Mouse (Mus musculus): ENCODE measurements around the gene Mfsd11.

DNA sequence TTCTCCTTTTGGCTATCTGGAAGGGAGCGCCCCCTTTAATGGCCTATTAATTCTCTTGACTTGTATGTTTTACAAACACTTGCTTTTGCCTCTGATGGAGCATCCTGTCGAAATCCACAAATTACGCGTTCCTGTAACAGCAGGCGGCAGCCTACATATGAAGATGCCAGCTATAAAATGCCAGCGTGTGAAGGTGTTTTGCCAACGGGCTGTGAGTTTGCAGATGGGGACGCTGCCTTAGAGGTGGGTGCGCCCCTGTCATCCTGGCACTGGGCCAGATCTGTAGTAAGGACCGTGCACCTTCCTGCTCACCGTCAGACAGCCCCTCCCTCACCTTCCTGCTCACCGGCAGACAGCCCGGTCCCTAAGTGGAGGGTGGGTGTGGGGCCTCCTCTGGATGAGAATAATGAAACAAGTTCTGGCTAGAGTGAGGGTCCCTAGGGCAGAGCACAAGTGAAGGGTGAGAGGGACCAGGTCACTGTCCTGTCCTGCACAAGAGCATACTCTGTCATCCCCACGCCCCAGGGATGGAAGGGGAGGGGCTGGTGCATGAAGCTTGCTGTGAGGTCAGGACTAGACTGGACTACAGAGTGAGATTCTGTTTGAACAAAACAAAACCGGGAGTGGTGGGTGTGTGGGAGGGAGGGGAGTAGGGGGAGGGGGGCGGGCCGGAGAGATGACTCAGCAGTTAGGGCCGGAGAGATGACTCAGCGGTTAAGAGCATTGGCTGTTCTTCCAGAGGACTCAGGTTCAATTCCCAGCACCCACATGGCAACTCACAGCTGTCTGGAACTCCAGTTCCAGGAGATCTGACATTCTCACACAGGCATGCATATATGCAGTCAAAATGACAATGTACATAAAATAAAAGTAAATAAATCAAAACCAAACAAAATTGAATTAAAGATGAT lies 41.5 kb downstream of the Mfsd11 start:
- TF ChIP-seq CTCF (IDR thresholded peaks at IDR 0.05; ENCODE audit: low read depth, low read length): no peak
- no peak for TF ChIP-seq GATA1 (IDR thresholded peaks at IDR 0.05; ENCODE audit: borderline replicate concordance, low read length)
- TF ChIP-seq GATA2 (IDR thresholded peaks at IDR 0.05; ENCODE audit: borderline replicate concordance, low read depth, low read length): no peak
